Mouse (Mus musculus): Measurements from ENCODE around the gene Cd302. TPM values are rescaled to one million over a fixed set of nuclear protein-coding genes. Genes with fewer than 3 reads are reported as not detected.

The Cd302 gene
- total RNA-seq, 1 experiment from 2014 or later = 30.5 TPM

- ATAC-seq (replicated peaks; ENCODE audit: insufficient number of reproducible peaks, low FRiP score, low TSS enrichment, poor library complexity, severe bottlenecking) = no peak
These were observed 78.5 kb downstream of the Cd302 start for GRCm38 (mm10) chr2:60205795-60206194.

GRCm38 (mm10) chr2:60204162-60204561 is 80.1 kb downstream of the Cd302 start:
- ATAC-seq (replicated peaks; ENCODE audit: insufficient number of reproducible peaks, low FRiP score, low TSS enrichment, poor library complexity, severe bottlenecking) = peak; percentile 40; the same call in 1 of the 2 replicates

- ATAC-seq (replicated peaks; ENCODE audit: insufficient number of reproducible peaks, low FRiP score, low TSS enrichment, poor library complexity, severe bottlenecking) = no peak
These were observed 80.6 kb downstream of the Cd302 start for GRCm38 (mm10) chr2:60203733-60204132.

GRCm38 (mm10) chr2:60202900-60203530 is 81.3 kb downstream of the Cd302 start:
- no peak for ATAC-seq (replicated peaks; ENCODE audit: insufficient number of reproducible peaks, low FRiP score, low TSS enrichment, poor library complexity, severe bottlenecking)

Other genes starting within 250 kb of the Cd302 start
- 125 to 210 TPM (median 148 TPM) in 3 replicates for gene Baz2b, start 74.6 kb downstream of the Cd302 start, total RNA-seq (2017)
- gene March7, start 74.6 kb downstream of the Cd302 start, total RNA-seq (2017) = 234 to 384 TPM (median 306 TPM) in 3 replicates
- gene Ly75, start 98.8 kb upstream of the Cd302 start, total RNA-seq (2017) = 4.5 to 18.4 TPM (median 4.9 TPM) in 3 replicates

Measured in monocyte, adult 5-6 weeks (primary cell).